Mouse (Mus musculus): ENCODE results near the gene Pla2g15. TPM values are rescaled to one million over a fixed set of nuclear protein-coding genes. Genes with fewer than 3 reads are reported as not detected.

Pla2g15 gene
- polyA plus RNA-seq, 1 experiment from 2014 or later = 5.1 TPM

Other genes starting within 250 kb of the Pla2g15 start
- 6.4 and 10.6 TPM in 2 replicates for gene Pskh1, start 250.0 kb upstream of the Pla2g15 start, polyA plus RNA-seq (2014; fragmentation: Nextera tagmentation; extraction: Ambion mirVana)
- gene Ctrl, start 216.5 kb upstream of the Pla2g15 start, polyA plus RNA-seq (2014; fragmentation: Nextera tagmentation; extraction: Ambion mirVana) = 3.2 and 3.8 TPM in 2 replicates
- gene Psmb10, start 212.0 kb upstream of the Pla2g15 start, polyA plus RNA-seq (2014; fragmentation: Nextera tagmentation; extraction: Ambion mirVana) = 53.2 and 76.8 TPM in 2 replicates
- 0.99 and 2.7 TPM in 2 replicates for gene Lcat, start 207.0 kb upstream of the Pla2g15 start, polyA plus RNA-seq (2014; fragmentation: Nextera tagmentation; extraction: Ambion mirVana)
- 4.8 and 8.2 TPM in 2 replicates for gene Slc12a4, start 184.3 kb upstream of the Pla2g15 start, polyA plus RNA-seq (2014; fragmentation: Nextera tagmentation; extraction: Ambion mirVana)
- gene Dpep3, start 171.0 kb upstream of the Pla2g15 start, polyA plus RNA-seq (2014; fragmentation: Nextera tagmentation; extraction: Ambion mirVana) = not detected in 2 replicates
- gene Dus2, start 159.1 kb upstream of the Pla2g15 start, polyA plus RNA-seq (2014; fragmentation: Nextera tagmentation; extraction: Ambion mirVana) = 25.6 and 33.5 TPM in 2 replicates
- gene Dpep2nb, start 144.4 kb upstream of the Pla2g15 start, polyA plus RNA-seq (2014; fragmentation: Nextera tagmentation; extraction: Ambion mirVana) = 0.31 TPM in 1 of 2 replicates, not detected in the other
- gene Ddx28, start 138.5 kb upstream of the Pla2g15 start, polyA plus RNA-seq (2014; fragmentation: Nextera tagmentation; extraction: Ambion mirVana) = 22.4 and 23.9 TPM in 2 replicates
- 3.1 and 3.2 TPM in 2 replicates for gene Nfatc3, start 91.6 kb upstream of the Pla2g15 start, polyA plus RNA-seq (2014; fragmentation: Nextera tagmentation; extraction: Ambion mirVana)
- gene Esrp2, start 13.4 kb upstream of the Pla2g15 start, polyA plus RNA-seq (2014; fragmentation: Nextera tagmentation; extraction: Ambion mirVana) = not detected in 2 replicates
- 65.3 and 74.7 TPM in 2 replicates for gene Slc7a6, start 18.5 kb downstream of the Pla2g15 start, polyA plus RNA-seq (2014; fragmentation: Nextera tagmentation; extraction: Ambion mirVana)
- gene Slc7a6os, start 60.5 kb downstream of the Pla2g15 start, polyA plus RNA-seq (2014; fragmentation: Nextera tagmentation; extraction: Ambion mirVana) = 38.0 and 38.7 TPM in 2 replicates
- gene Prmt7, start 60.5 kb downstream of the Pla2g15 start, polyA plus RNA-seq (2014; fragmentation: Nextera tagmentation; extraction: Ambion mirVana) = 65.7 and 67.8 TPM in 2 replicates
- 39.5 and 43.3 TPM in 2 replicates for gene Smpd3, start 187.6 kb downstream of the Pla2g15 start, polyA plus RNA-seq (2014; fragmentation: Nextera tagmentation; extraction: Ambion mirVana)